Mouse (Mus musculus): ENCODE results near the gene Hspa4. TPM values are rescaled to one million over a fixed set of nuclear protein-coding genes. Genes with fewer than 3 reads are reported as not detected.
"Not testable (repeated sequence)": the region's sequence is repeated elsewhere in the genome, so short reads cannot be mapped to it uniquely, and the experiment has no call there.

Gene Hspa4
- polyA plus RNA-seq (2015; fragmentation: Nextera tagmentation; extraction: Ambion mirVana), result 52.6 and 55.2 TPM in 2 replicates

GRCm38 (mm10) chr11:53300330-53301166 lies at the start of gene Hspa4:
TSS of gene Hspa4 (minus strand) at chr11:53300457.
- under 1% methylated on average over 58 of the region's 58 CpGs for WGBS

DNA sequence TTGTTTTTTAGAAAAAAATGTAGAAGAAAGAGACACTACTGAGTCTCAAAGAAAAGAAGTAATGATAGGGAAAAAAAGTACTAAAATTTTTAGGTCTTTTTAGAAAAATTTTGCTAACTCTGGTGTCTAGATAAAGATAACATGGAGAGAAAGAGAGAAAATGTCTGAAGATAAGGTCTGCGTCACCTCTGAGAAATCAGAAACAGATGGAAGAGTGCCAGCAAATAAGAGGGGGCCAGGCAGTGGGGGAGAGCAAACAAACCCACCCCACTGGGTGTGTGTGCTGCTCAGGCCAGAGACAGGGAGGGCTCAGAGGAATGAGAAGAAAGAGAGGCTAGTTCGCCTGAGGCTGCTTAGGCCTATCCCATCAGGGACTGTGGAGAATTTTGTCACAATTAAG lies 45.5 kb upstream of the Hspa4 start:
- Histone ChIP-seq H3K36me3 (ENCODE audit: control insufficient read depth, insufficient read depth) (no peaks in the 10 kb centered on the region), H3K27me3 (replicated peaks; ENCODE audit: control insufficient read depth, insufficient read depth, low read length) (no peaks in the 10 kb centered on the region), H3K4me3 (replicated peaks; ENCODE audit: low read length) (no peak overlapping the region), H3K4me2 (ENCODE audit: low read length) (no peak overlapping the region), H3K9ac (replicated peaks; ENCODE audit: low read depth, low read length) (no peak overlapping the region), H3K4me1 (replicated peaks; ENCODE audit: control insufficient read depth, insufficient read depth, low read length) (no peaks in the 10 kb centered on the region), H3K9me3 (ENCODE audit: control insufficient read depth, low read length) (no peaks in the 10 kb centered on the region), H3K27ac (ENCODE audit: low read length) (no peak overlapping the region)
- WGBS, result 67% methylated on average over 2 of the region's 2 CpGs
- no peak for ATAC-seq

More at GRCm38 (mm10) chr11:53300330-53301166, at the start of gene Hspa4:
- Histone ChIP-seq H3K27me3 (replicated peaks; ENCODE audit: control insufficient read depth, insufficient read depth, low read length) (no peaks in the 10 kb centered on the region), H3K9ac (replicated peaks; ENCODE audit: low read depth, low read length) (peak within 1 kb of the TSS; percentile 84), H3K4me3 (replicated peaks; ENCODE audit: low read length) (peak within 1 kb of the TSS; percentile 75), H3K36me3 (ENCODE audit: control insufficient read depth, insufficient read depth) (no peaks in the 10 kb centered on the region), H3K27ac (ENCODE audit: low read length) (peak within 1 kb of the TSS; percentile 95), H3K4me1 (replicated peaks; ENCODE audit: control insufficient read depth, insufficient read depth, low read length) (peaks cover 32% of the 10 kb centered on the region), H3K4me2 (ENCODE audit: low read length) (peak within 1 kb of the TSS; percentile 95), H3K9me3 (ENCODE audit: control insufficient read depth, low read length) (no peaks in the 10 kb centered on the region)
- peak; percentile 98 for ATAC-seq

DNA sequence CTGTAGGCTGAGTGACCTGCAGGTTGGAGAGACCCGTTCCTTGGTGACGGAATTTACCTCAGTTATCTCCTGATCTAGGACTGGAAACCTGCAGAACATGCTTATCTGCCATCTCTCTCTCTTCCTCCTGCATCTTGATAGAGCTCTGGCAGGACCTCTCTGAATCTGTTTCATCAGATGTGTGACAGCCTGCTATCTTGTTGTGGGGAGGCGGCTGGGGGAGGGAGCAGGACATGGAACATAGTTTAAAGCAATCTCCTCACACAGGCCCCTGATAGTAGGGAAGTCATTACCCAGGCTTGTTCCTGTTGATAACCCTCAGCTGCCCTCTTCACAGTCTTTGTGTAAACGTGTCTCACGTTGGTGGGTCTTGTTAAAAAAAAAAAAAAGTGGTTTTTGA lies 45.1 kb upstream of the Hspa4 start:
- Histone ChIP-seq H3K4me2 (ENCODE audit: low read length) (no peak overlapping the region), H3K4me1 (replicated peaks; ENCODE audit: control insufficient read depth, insufficient read depth, low read length) (no peaks in the 10 kb centered on the region), H3K27me3 (replicated peaks; ENCODE audit: control insufficient read depth, insufficient read depth, low read length) (no peaks in the 10 kb centered on the region), H3K9me3 (ENCODE audit: control insufficient read depth, low read length) (no peaks in the 10 kb centered on the region), H3K9ac (replicated peaks; ENCODE audit: low read depth, low read length) (no peak overlapping the region), H3K36me3 (ENCODE audit: control insufficient read depth, insufficient read depth) (no peaks in the 10 kb centered on the region), H3K27ac (ENCODE audit: low read length) (no peak overlapping the region), H3K4me3 (replicated peaks; ENCODE audit: low read length) (no peak overlapping the region)
- ATAC-seq, result no peak
- WGBS, result 46% methylated on average over 5 of the region's 5 CpGs

DNA sequence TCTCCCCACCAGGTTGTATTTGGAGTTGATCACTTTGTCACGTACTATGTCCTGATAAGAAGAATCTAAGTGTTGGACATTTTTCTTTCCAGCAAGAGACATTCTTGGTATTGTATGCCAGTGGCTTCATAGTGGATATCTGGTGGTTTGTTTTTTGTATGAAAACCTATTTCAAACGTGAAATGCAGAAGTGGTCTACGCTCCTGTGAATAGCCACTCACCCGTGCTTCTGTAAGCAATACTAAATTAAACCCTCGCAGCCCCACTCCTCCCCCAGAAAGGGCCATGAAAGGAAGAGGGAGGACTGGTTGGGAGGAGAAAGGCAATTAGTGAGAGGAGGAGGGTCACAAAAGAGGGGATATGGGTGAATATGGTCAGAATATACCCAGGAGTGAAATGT lies 42.5 kb upstream of the Hspa4 start:
- no peak overlapping the region for H3K9ac ChIP-seq (replicated peaks; ENCODE audit: low read depth, low read length)
- H3K4me3 ChIP-seq (replicated peaks; ENCODE audit: low read length), result no peak overlapping the region
- 47% methylated on average over 5 of the region's 5 CpGs for WGBS
- no peak overlapping the region for H3K4me2 ChIP-seq (ENCODE audit: low read length)
- H3K27me3 ChIP-seq (replicated peaks; ENCODE audit: control insufficient read depth, insufficient read depth, low read length), result no peaks in the 10 kb centered on the region
- H3K27ac ChIP-seq (ENCODE audit: low read length), result no peak overlapping the region
- H3K9me3 ChIP-seq (ENCODE audit: control insufficient read depth, low read length), result no peaks in the 10 kb centered on the region
- ATAC-seq, result no peak
- H3K36me3 ChIP-seq (ENCODE audit: control insufficient read depth, insufficient read depth), result no peaks in the 10 kb centered on the region
- no peaks in the 10 kb centered on the region for H3K4me1 ChIP-seq (replicated peaks; ENCODE audit: control insufficient read depth, insufficient read depth, low read length)

DNA sequence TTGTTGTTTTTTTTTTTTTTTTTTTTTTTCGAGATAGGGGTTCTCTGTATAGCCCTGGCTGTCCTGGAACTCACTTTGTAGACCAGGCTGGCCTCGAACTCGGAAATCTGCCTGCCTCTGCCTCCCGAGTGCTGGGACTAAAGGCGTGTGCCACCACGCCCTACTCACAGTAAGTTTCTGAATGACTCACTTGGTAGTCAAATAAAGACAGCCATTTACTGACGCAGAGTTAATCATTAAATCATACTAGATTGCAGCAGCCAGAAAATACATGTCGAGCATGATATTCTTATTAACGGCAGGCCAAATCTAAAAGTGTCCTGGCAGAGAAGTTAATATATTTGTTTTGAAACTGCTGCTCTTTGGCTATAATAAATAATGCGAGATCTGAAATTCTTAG lies 40.8 kb upstream of the Hspa4 start:
- H3K27me3 ChIP-seq (replicated peaks; ENCODE audit: control insufficient read depth, insufficient read depth, low read length); H3K27ac ChIP-seq (ENCODE audit: low read length); H3K4me3 ChIP-seq (replicated peaks; ENCODE audit: low read length); H3K9ac ChIP-seq (replicated peaks; ENCODE audit: low read depth, low read length); H3K9me3 ChIP-seq (ENCODE audit: control insufficient read depth, low read length); H3K36me3 ChIP-seq (ENCODE audit: control insufficient read depth, insufficient read depth); H3K4me1 ChIP-seq (replicated peaks; ENCODE audit: control insufficient read depth, insufficient read depth, low read length); H3K4me2 ChIP-seq (ENCODE audit: low read length); ATAC-seq: not testable (repeated sequence)
- WGBS, result 92% methylated on average over 10 of the region's 10 CpGs

DNA sequence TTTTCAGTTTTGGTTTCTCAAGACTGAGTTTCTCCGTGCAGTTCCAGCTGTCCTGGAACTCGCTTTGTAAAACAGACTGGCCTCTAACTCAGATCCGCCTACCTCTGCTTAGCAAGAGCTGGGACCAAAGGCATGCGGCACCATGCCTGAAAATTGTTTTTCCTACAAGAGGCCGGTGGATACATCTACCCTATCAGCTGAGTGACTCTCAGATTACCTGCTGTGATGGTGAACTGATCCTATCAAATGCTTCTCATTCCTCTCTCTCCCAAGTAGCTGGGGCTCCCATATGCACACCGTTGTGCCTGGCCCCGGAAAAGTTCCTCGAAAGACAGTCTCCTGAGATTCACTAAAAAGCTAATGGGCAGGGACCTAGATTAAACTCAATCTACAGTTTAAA lies 37.4 kb upstream of the Hspa4 start:
- Histone ChIP-seq H3K9ac (replicated peaks; ENCODE audit: low read depth, low read length) (no peak overlapping the region), H3K36me3 (ENCODE audit: control insufficient read depth, insufficient read depth) (no peaks in the 10 kb centered on the region), H3K27me3 (replicated peaks; ENCODE audit: control insufficient read depth, insufficient read depth, low read length) (no peaks in the 10 kb centered on the region), H3K4me3 (replicated peaks; ENCODE audit: low read length) (no peak overlapping the region), H3K4me1 (replicated peaks; ENCODE audit: control insufficient read depth, insufficient read depth, low read length) (no peaks in the 10 kb centered on the region), H3K27ac (ENCODE audit: low read length) (no peak overlapping the region), H3K9me3 (ENCODE audit: control insufficient read depth, low read length) (no peaks in the 10 kb centered on the region), H3K4me2 (ENCODE audit: low read length) (no peak overlapping the region)
- WGBS, result 72% methylated on average over 8 of the region's 8 CpGs
- ATAC-seq, result no peak

GRCm38 (mm10) chr11:53336924-53337323 lies 36.7 kb upstream of the Hspa4 start:
- Histone ChIP-seq H3K27ac (ENCODE audit: low read length) (no peak overlapping the region), H3K4me2 (ENCODE audit: low read length) (no peak overlapping the region), H3K4me3 (replicated peaks; ENCODE audit: low read length) (no peak overlapping the region), H3K9ac (replicated peaks; ENCODE audit: low read depth, low read length) (no peak overlapping the region), H3K27me3 (replicated peaks; ENCODE audit: control insufficient read depth, insufficient read depth, low read length) (no peaks in the 10 kb centered on the region), H3K4me1 (replicated peaks; ENCODE audit: control insufficient read depth, insufficient read depth, low read length) (no peaks in the 10 kb centered on the region), H3K9me3 (ENCODE audit: control insufficient read depth, low read length) (no peaks in the 10 kb centered on the region), H3K36me3 (ENCODE audit: control insufficient read depth, insufficient read depth) (no peaks in the 10 kb centered on the region)
- 92% methylated on average over 1 of the region's 1 CpGs for WGBS
- no peak for ATAC-seq

DNA sequence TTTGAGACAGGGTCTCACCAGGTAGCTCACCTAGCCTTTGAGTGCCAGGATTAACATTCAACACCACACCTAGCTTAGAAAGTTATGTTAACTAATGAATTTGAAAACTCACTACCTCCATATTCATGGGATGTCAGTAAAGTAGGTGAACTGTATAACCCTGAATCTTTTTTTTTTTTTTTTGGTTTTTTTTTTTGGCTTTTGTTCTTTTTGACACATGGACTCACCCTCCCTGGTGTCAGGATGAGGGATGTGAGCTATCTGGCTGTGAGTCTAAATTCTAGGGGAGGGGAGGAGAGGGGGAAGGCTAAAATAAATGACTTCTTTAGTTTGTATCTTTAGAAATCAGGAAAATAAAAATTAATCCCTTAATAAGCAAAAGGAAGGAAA lies 35.9 kb upstream of the Hspa4 start:
- H3K9me3 ChIP-seq (ENCODE audit: control insufficient read depth, low read length), result no peaks in the 10 kb centered on the region
- no peak overlapping the region for H3K4me2 ChIP-seq (ENCODE audit: low read length)
- no peak overlapping the region for H3K27ac ChIP-seq (ENCODE audit: low read length)
- H3K27me3 ChIP-seq (replicated peaks; ENCODE audit: control insufficient read depth, insufficient read depth, low read length), result no peaks in the 10 kb centered on the region
- H3K36me3 ChIP-seq (ENCODE audit: control insufficient read depth, insufficient read depth), result no peaks in the 10 kb centered on the region
- H3K4me1 ChIP-seq (replicated peaks; ENCODE audit: control insufficient read depth, insufficient read depth, low read length), result no peaks in the 10 kb centered on the region
- ATAC-seq, result no peak
- no peak overlapping the region for H3K9ac ChIP-seq (replicated peaks; ENCODE audit: low read depth, low read length)
- no peak overlapping the region for H3K4me3 ChIP-seq (replicated peaks; ENCODE audit: low read length)

DNA sequence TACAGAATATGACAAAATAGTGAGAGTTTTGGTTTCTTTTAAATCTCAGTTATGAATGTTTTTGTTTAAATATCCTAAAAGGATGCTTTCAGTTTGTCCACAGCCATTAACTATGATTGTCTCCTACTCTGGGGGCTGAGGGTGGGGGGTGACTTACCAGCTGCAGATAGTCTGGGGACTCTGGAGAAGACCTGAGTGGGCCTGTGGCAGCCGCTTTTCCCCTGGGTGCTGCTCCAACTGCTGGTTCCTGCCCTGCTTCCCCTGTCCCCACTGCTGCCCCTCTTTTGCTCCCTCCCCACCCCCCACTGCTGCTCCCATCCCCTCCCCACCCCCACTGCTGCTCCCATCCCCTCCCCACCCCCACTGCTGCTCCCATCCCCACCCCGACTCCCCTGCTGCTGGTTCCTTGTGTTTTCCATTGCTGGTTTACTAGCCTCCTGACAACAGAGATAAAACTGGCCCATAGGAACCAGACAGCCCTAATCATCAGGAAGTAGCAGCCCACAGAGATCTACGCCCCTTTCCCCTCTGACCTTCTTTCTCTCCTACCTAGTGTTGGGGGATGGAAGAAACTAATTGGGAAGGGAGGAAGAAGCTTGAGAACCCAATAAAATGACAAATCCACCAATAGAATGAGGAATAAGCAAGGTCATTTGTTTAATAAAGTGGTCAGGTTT lies 35.4 kb upstream of the Hspa4 start:
- no peak overlapping the region for H3K27ac ChIP-seq (ENCODE audit: low read length)
- 37% methylated on average over 3 of the region's 3 CpGs for WGBS
- no peaks in the 10 kb centered on the region for H3K9me3 ChIP-seq (ENCODE audit: control insufficient read depth, low read length)
- H3K9ac ChIP-seq (replicated peaks; ENCODE audit: low read depth, low read length), result no peak overlapping the region
- no peaks in the 10 kb centered on the region for H3K36me3 ChIP-seq (ENCODE audit: control insufficient read depth, insufficient read depth)
- no peak overlapping the region for H3K4me3 ChIP-seq (replicated peaks; ENCODE audit: low read length)
- H3K27me3 ChIP-seq (replicated peaks; ENCODE audit: control insufficient read depth, insufficient read depth, low read length), result no peaks in the 10 kb centered on the region
- ATAC-seq, result no peak
- H3K4me1 ChIP-seq (replicated peaks; ENCODE audit: control insufficient read depth, insufficient read depth, low read length), result no peaks in the 10 kb centered on the region
- H3K4me2 ChIP-seq (ENCODE audit: low read length), result no peak overlapping the region
